Mouse (Mus musculus) liver, embryonic 13.5 days (tissue): ENCODE measurements around the gene Slc25a1. TPM values are rescaled to one million over a fixed set of nuclear protein-coding genes. Genes with fewer than 3 reads are reported as not detected.

Experiments used
- ATAC-seq: fragments of 200-750 bp; cut with Nextera tagmentation; 2 replicates; pipeline ENCODE4 v1.8.0; 2017; ENCODE audit warnings: low read depth, mild to moderate bottlenecking, moderate number of reproducible peaks, moderate library complexity
- DNase-seq: peaks from one replicate; pipeline ENCODE4 v3.0.0; 2022
- H3K27ac ChIP-seq: fragments of 300-500 bp; sonication (generic); 2 replicates; pipeline ENCODE4 v1.5.1; 2015; ENCODE audit warnings: moderate library complexity, mild to moderate bottlenecking, inconsistent platforms
- H3K27me3 ChIP-seq: fragments of 300-500 bp; sonication (generic); 2 replicates; pipeline ENCODE4 v1.6.1; 2015; ENCODE audit warnings: mild to moderate bottlenecking, inconsistent platforms
- H3K36me3 ChIP-seq: fragments of 300-500 bp; sonication (generic); 2 replicates; pipeline ENCODE4 v1.6.1; 2015; ENCODE audit warnings: mild to moderate bottlenecking, inconsistent platforms
- H3K4me1 ChIP-seq: fragments of 300-500 bp; sonication (generic); replicated peaks from 2 replicates; pipeline ENCODE4 v1.6.1; 2015; ENCODE audit warnings: inconsistent platforms
- H3K4me2 ChIP-seq: fragments of 300-500 bp; sonication (generic); 2 replicates; pipeline ENCODE4 v1.6.1; 2015; ENCODE audit warnings: inconsistent platforms, mild to moderate bottlenecking, moderate library complexity
- H3K4me3 ChIP-seq: fragments of 300-500 bp; sonication (generic); replicated peaks from 2 replicates; pipeline ENCODE4 v1.5.1; 2015; ENCODE audit warnings: mild to moderate bottlenecking, inconsistent platforms
- H3K9ac ChIP-seq: fragments of 300-500 bp; sonication (generic); 2 replicates; pipeline ENCODE4 v1.6.1; 2015; ENCODE audit warnings: mild to moderate bottlenecking, inconsistent platforms
- H3K9me3 ChIP-seq: fragments of 300-500 bp; sonication (generic); replicated peaks from 2 replicates; pipeline ENCODE4 v1.6.1; 2016; ENCODE audit warnings: inconsistent platforms
- WGBS: fragments of 180-500 bp; shearing (Covaris S2); methylation state at CpG from one replicate; pipeline ENCODE4 v1.1.7; 2015; ENCODE audit not compliant: insufficient replicate concordance; 5-methylcytosine and 5-hydroxymethylcytosine counted together
- polyA plus RNA-seq: library from polyadenylated mRNA; unstranded; fragments of >200 nt; fragmentation: Nextera tagmentation; extraction: Ambion mirVana; gene quantifications from 2 replicates; pipeline ENCODE4 v1.2.1, GENCODE M21; 2015

The Slc25a1 gene
- polyA plus RNA-seq, 1 experiment from 2014 or later: 78.6 TPM

- WGBS: 68% methylated on average over 2 of the region's 2 CpGs
- Histone ChIP-seq H3K4me1 (peaks cover 31% of the 10 kb centered on the region), H3K27ac (peak overlapping the region; percentile 93), H3K27me3 (no peaks in the 10 kb centered on the region), H3K4me3 (peak overlapping the region; percentile 93), H3K36me3 (no peaks in the 10 kb centered on the region), H3K9ac (peak overlapping the region; percentile 95), H3K9me3 (no peaks in the 10 kb centered on the region), H3K4me2 (peak overlapping the region; percentile 93)
- DNase-seq (no peak), ATAC-seq (no peak)
Observed at GRCm38 (mm10) chr16:17890342-17890727, 37.7 kb downstream of the Slc25a1 start.

- H3K27me3 ChIP-seq: no peaks in the 10 kb centered on the region
- H3K4me2 ChIP-seq: peak overlapping the region; percentile 93
- WGBS: 80% methylated on average over 6 of the region's 6 CpGs
- H3K9ac ChIP-seq: peak overlapping the region; percentile 95
- ATAC-seq (no peak), DNase-seq (no peak)
- H3K27ac ChIP-seq: peak overlapping the region; percentile 93; the same call in 1 of the 2 replicates
- peaks cover 35% of the 10 kb centered on the region for H3K4me1 ChIP-seq
- peak overlapping the region; percentile 93 for H3K4me3 ChIP-seq
- no peaks in the 10 kb centered on the region for H3K36me3 ChIP-seq
- no peaks in the 10 kb centered on the region for H3K9me3 ChIP-seq
Observed at GRCm38 (mm10) chr16:17889689-17890341, 38.2 kb downstream of the Slc25a1 start.

GRCm38 (mm10) chr16:17884116-17884515 lies 43.9 kb downstream of the Slc25a1 start:
- no peaks in the 10 kb centered on the region for H3K27me3 ChIP-seq
- no peaks in the 10 kb centered on the region for H3K9me3 ChIP-seq
- WGBS: 75% methylated on average over 6 of the region's 6 CpGs
- ATAC-seq: no peak
- H3K4me3 ChIP-seq: no peak overlapping the region
- H3K4me1 ChIP-seq: peaks cover 41% of the 10 kb centered on the region
- H3K36me3 ChIP-seq: peaks cover 25% of the 10 kb centered on the region
- no peak overlapping the region for H3K9ac ChIP-seq
- H3K4me2 ChIP-seq: no peak overlapping the region
- H3K27ac ChIP-seq: no peak overlapping the region
- DNase-seq: no peak

GRCm38 (mm10) chr16:17882196-17882595 lies 45.8 kb downstream of the Slc25a1 start:
- Histone ChIP-seq H3K27ac (no peak overlapping the region), H3K36me3 (peaks cover 39% of the 10 kb centered on the region), H3K9ac (no peak overlapping the region), H3K4me2 (no peak overlapping the region), H3K9me3 (no peaks in the 10 kb centered on the region), H3K4me1 (peaks cover 47% of the 10 kb centered on the region), H3K27me3 (no peaks in the 10 kb centered on the region), H3K4me3 (no peak overlapping the region)
- no peak for ATAC-seq
- DNase-seq: no peak

GRCm38 (mm10) chr16:17879571-17879970 lies 48.4 kb downstream of the Slc25a1 start:
- WGBS: 82% methylated on average over 4 of the region's 4 CpGs
- H3K9ac ChIP-seq: no peak overlapping the region
- H3K9me3 ChIP-seq: no peaks in the 10 kb centered on the region
- no peaks in the 10 kb centered on the region for H3K27me3 ChIP-seq
- H3K27ac ChIP-seq: no peak overlapping the region
- no peak overlapping the region for H3K4me3 ChIP-seq
- DNase-seq (no peak), ATAC-seq (no peak)
- peaks cover 43% of the 10 kb centered on the region for H3K4me1 ChIP-seq
- H3K4me2 ChIP-seq: no peak overlapping the region
- H3K36me3 ChIP-seq: peaks cover 39% of the 10 kb centered on the region

- ATAC-seq: no peak
- H3K36me3 ChIP-seq: peaks cover 37% of the 10 kb centered on the region
- H3K27ac ChIP-seq: no peak overlapping the region
- H3K4me3 ChIP-seq: no peak overlapping the region
- no peak overlapping the region for H3K9ac ChIP-seq
- no peak overlapping the region for H3K4me2 ChIP-seq
- no peak for DNase-seq
- H3K4me1 ChIP-seq: peaks cover 57% of the 10 kb centered on the region
- H3K27me3 ChIP-seq: no peaks in the 10 kb centered on the region
- H3K9me3 ChIP-seq: no peaks in the 10 kb centered on the region
- 83% methylated on average over 1 of the region's 1 CpGs for WGBS
Observed at GRCm38 (mm10) chr16:17876096-17876495, 51.9 kb downstream of the Slc25a1 start.

Other genes with a start within 250 kb of the Slc25a1 start
- gene Med15, start 195.3 kb downstream of the Slc25a1 start, polyA plus RNA-seq: 15.8 and 20.2 TPM in 2 replicates
- 14.3 TPM in 2 replicates for gene Klhl22, start 168.6 kb downstream of the Slc25a1 start, polyA plus RNA-seq
- 1.0 TPM in 2 replicates for gene Scarf2, start 130.9 kb downstream of the Slc25a1 start, polyA plus RNA-seq
- gene B830017H08Rik, start 95.1 kb downstream of the Slc25a1 start, polyA plus RNA-seq: not detected in 2 replicates
- gene Car15, start 89.9 kb downstream of the Slc25a1 start, polyA plus RNA-seq: 0.54 and 0.59 TPM in 2 replicates
- 0.05 and 0.08 TPM in 2 replicates for gene Gm20518, start 36.5 kb downstream of the Slc25a1 start, polyA plus RNA-seq
- not detected in 2 replicates for gene Tssk1, start 34.0 kb downstream of the Slc25a1 start, polyA plus RNA-seq
- gene Dgcr2, start 29.7 kb downstream of the Slc25a1 start, polyA plus RNA-seq: 18.6 and 20.7 TPM in 2 replicates
- gene Tssk2, start 29.6 kb downstream of the Slc25a1 start, polyA plus RNA-seq: not detected in 2 replicates
- 11.7 and 11.8 TPM in 2 replicates for gene Ess2, start 16.9 kb downstream of the Slc25a1 start, polyA plus RNA-seq
- gene Gsc2, start 13.2 kb downstream of the Slc25a1 start, polyA plus RNA-seq: not detected in 2 replicates
- gene Vpreb2, start 52.2 kb upstream of the Slc25a1 start, polyA plus RNA-seq: 0.30 TPM in 1 of 2 replicates, not detected in the other
- 29.0 and 29.1 TPM in 2 replicates for gene Dgcr6, start 124.6 kb upstream of the Slc25a1 start, polyA plus RNA-seq
- 5.2 and 5.9 TPM in 2 replicates for gene Prodh, start 162.0 kb upstream of the Slc25a1 start, polyA plus RNA-seq
- 0.33 and 0.56 TPM in 2 replicates for gene Rtn4r, start 199.4 kb upstream of the Slc25a1 start, polyA plus RNA-seq